Mouse (Mus musculus): ENCODE data around the gene Bcl2a1d.
A peak's percentile ranks its signal among the peaks of the same experiment; 100 is the strongest.
"Not testable (repeated sequence)": the region's sequence is repeated elsewhere in the genome, so short reads cannot be mapped to it uniquely, and the experiment has no call there.

Gene Bcl2a1d

DNA sequence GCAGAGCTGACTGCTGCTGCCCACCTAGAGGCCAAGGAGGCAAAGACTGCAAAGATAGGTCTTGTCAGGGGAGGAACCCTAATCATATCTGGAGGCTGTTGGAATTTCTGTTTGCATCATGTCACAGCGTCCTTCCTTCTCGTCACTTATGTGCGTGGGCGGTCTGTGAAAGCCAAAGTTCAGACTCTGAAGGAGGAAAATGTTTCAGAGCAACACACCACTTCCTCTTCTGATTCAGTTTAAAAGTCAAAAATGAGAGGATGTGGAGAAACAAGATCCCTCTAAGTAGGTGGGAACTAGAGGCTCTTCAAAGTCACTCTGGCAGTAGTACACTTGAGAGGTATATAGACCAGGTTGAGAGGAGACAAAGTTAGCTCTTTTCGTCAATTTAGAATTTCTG lies at the start of gene Bcl2a1d:
Gene Bcl2a1d (minus strand): TSS at position 187 of the 400 bp plus-strand sequence.
- peak; percentile 26 for DNase-seq (ENCODE audit: low spot score)

DNA sequence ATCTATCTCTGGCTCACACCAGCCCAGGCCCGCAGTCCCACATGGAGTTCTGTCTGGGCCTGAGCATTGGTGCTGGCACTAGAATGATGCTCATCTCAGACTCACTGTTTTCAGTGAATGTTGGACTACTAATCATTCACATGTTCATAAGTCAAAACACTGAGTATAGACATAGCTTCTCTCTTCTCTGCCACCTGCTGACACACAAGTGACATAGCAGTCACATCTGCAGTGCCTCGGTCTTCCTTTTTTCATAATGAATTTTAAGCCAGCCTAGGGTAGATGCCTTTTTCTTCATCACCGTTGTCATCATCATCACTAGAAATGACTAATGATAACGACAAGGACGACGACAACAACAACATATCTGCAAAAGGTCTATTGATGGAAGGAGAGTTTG lies 38.5 kb upstream of the Bcl2a1d start:
- DNase-seq (ENCODE audit: low spot score), result not testable (repeated sequence)

DNA sequence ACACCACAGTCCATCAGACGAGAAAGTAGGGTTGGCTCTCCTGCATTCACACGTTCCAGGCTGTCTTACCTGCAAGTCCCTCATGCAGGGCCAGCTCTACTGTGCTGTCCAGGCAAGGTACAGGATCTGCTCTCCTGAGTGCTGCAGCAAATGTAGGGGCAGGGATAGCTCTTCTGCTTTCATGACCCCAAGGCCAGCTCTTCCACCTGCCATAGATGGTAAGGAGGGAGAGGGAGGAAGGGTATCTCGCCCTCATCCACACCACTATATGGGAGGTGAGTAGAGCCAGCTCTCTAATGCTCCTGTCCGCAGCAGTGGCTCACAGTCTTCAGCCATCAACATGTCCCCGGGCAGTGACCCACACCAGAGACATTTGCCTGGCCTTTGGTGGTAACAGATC lies 37.8 kb upstream of the Bcl2a1d start:
- DNase-seq (ENCODE audit: low spot score), result not testable (repeated sequence)

- peak; percentile 37 for DNase-seq (ENCODE audit: low spot score)
Measured at GRCm38 (mm10) chr9:88746687-88747086, 15.0 kb upstream of the Bcl2a1d start.

GRCm38 (mm10) chr9:88746046-88746445 lies 14.3 kb upstream of the Bcl2a1d start:
- not testable (repeated sequence) for DNase-seq (ENCODE audit: low spot score)

GRCm38 (mm10) chr9:88735289-88735688 lies 3.6 kb upstream of the Bcl2a1d start:
- DNase-seq (ENCODE audit: low spot score), result not testable (repeated sequence)

DNA sequence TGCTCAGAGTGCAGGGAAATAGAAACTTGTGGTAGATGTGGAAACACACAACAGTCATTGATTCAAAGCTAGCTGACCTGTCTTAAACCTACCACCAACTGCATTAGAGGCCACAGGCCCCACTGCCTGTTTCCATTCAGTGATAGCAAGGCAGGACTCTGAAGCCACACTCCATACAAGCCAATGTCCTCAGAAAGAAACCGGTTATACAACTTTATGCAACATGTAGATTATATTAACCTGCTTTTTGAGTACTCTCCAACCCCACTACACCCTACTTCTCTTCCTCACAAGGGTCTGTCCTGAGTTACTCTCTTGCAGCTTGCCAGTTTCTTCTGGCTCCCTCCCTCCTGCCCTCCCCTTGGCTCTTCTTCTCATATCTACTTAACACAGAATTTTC lies 1.5 kb upstream of the Bcl2a1d start:
- not testable (repeated sequence) for DNase-seq (ENCODE audit: low spot score)

DNA sequence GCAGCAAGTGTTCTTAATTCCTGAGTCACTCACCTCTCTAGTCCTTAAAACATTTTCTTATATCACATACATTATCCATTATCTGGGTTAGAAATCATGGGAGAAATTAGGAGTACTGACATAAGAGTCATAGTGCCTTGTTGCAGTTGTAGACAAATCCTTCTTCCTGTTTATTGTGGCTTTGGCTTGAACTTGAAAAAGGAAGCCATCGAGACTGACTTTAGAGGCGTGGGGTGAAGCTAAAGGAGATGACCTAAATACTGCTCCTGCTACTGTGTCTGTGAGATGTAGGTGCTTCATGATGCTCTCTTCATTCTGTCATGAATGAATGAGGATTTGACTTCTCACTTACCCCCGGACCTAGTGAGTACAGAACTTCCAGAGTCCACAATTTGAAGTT lies 620 bp upstream of the Bcl2a1d start:
- not testable (repeated sequence) for DNase-seq (ENCODE audit: low spot score)

DNA sequence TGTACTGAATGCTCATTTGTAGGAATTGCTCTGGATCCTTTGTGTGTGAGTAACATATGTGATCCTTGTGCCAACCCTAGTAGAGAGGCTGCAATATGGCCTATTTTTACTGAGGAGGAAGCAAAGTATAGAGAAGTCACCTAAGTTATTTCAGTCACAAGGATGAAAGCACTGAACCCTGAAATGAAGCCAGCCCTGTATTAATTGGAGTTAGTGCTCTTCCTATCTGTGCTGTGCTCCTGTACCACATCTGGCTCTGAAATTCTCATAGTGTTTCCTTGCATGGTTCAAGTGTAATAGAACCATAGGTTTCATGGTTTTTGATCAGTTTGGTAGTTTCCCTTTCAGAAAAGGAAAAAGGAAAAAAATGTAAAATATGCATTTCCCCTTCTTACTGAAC lies 3.4 kb downstream of the Bcl2a1d start:
- not testable (repeated sequence) for DNase-seq (ENCODE audit: low spot score)

DNA sequence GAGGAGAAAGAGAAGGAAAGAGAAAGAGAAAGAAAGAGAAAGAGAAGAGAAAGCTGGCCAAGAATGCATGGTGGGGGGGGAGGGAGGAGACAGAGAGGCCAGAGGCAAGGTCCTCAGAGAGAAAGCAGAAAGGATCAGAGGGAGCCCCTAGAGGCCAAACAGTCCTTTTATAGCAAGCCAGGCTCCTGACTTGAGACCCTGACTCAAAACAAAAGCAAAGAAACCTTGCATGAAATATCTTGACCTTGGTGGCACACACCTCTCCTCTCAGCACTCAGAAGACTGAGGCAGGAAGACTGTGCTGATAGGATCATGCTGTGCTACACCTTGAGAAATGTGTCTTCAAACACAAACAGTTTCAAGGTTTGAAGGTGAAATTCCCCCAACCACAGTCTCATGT lies 10.1 kb downstream of the Bcl2a1d start:
- not testable (repeated sequence) for DNase-seq (ENCODE audit: low spot score)

DNA sequence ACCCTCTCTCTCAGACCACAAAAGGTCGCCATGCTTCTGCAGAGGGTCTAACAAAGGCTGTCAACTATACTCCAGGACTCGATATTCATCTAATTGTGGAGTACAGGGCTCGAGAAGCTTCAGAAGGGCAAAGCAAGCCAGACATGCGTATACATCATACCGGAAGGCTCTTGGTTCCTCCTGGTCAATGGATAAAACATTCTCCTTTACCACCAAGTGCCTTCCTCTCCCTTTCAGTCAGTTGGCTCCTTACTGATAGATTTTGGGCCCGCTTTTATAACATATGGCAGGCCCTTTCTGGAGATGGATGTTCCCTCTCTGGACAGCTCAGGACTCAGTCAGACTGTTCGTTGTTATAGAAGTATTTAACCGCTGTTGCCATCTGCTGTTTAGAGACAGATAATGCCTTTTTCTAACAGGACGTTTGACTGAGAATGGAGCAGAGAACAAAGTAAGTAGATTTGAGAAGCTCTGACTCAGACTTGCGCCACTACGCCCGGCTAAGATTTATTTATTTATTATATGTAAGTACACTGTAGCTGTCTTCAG lies 11.7 kb downstream of the Bcl2a1d start, which contains the start of gene Mthfsl:
Gene Mthfsl (minus strand): TSS at position 308 of the 549 bp plus-strand sequence.
- DNase-seq (ENCODE audit: low spot score), result not testable (repeated sequence)

DNA sequence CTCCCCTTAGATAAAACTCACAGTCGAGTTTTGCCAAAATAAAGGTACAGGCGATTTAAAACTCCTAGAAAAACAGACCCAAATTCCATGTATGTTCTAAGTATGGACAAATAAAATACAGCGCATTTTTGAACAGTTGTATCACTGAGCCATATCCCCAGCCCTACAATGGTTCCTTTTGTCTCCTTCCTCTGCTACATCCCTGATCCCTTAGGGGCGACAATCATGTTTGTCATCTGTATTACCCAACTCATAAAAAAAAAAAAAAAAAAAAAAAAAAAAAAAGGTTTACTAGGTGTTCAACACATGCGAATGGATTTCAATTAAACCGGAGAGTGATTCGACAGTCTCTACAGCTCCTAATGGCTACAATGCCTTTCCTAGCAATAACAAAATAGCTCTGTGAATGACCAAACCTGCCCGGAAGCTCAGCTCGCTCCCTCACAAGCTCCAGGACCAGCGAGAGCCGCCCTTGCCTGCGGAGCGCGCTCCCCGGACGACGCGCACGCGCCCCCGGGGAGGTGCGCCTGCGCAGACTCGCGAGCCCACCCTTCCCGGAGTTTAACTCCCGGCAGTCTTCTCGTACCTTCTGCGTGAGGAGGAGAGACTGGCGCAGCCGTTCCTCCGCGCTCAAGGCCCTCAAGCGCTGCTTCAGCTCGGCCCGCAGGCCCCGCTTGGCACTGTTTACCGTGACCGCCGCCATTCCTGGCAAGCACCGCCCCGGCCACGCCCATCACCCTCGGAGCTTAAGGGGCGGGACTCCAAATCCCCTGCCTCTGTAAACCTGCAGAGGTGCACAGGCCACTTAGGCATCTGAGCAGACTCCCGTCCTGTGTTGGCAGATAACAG lies 12.4 kb downstream of the Bcl2a1d start:
- DNase-seq (ENCODE audit: low spot score), result peak; percentile 71

- DNase-seq (ENCODE audit: low spot score), result not testable (repeated sequence)
Measured at GRCm38 (mm10) chr9:88718593-88718992, 13.1 kb downstream of the Bcl2a1d start.

DNA sequence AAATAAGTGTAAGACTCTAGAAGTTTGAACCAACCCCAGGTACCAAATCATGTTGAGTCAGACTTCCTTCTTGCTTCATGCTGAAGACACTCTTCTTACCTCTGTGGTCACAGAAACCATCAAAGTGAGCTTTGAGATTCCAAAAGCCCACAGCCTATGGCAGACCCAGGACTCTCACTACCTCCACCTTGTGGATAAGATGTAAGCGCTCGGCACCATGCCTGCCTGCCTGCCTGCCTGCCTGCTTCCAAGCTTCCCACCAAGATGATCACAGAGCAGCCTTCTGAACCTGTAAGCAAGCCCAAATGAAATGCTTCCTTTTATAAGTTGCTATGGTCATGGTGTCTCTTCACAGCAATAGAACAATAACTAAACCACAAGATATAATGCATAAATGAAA lies 13.6 kb downstream of the Bcl2a1d start:
- not testable (repeated sequence) for DNase-seq (ENCODE audit: low spot score)

- not testable (repeated sequence) for DNase-seq (ENCODE audit: low spot score)
Measured at GRCm38 (mm10) chr9:88714515-88714914, 17.2 kb downstream of the Bcl2a1d start.

DNA sequence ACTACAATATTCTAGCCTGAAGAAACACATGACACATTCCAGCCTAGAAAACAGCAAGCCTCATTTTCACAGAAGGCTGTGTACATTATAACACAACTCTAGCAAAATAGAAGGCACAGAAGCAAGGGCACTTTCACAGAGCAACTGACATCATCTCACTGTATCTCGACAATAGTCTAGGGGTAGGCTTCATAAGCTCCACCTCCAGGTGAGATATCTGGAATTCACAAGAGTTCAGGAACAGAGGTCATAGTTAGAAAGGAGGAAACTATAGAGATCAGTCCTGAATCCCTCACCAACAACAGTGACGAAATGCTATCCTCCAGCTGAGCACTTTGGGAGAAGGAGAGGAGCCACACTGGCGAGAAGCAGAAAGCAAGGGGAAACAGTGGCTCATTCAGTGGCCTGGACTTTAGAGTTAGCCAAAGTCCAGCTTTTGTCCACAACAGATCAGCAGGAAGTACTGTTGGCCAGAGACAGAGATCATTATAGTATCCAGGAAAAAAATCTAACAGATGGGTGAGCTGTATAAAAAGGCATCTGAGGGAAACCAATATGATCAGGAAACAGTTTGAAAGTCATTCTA lies 19.5 kb downstream of the Bcl2a1d start:
- DNase-seq (ENCODE audit: low spot score), result not testable (repeated sequence)

GRCm38 (mm10) chr9:88710910-88711438 lies 20.7 kb downstream of the Bcl2a1d start:
- not testable (repeated sequence) for DNase-seq (ENCODE audit: low spot score)

DNA sequence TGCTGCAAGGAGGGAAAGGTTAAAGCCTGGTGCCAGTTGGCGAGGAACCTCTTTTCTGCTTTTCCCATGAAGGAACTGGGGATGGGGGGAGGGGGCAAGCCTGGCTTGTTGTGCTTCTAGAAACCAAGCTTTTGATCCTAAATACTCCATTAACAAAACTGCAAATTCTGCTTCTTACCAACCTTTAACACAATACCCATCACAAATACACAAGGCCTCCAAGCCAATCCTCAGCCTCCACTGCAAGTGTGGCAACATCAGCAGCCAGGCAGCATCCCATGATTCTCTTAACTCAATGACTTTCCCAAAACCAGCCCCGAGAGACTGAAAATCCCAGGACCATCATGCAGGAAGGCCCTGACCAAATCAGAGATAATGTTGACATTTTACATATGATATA lies 21.3 kb downstream of the Bcl2a1d start:
- not testable (repeated sequence) for DNase-seq (ENCODE audit: low spot score)

DNA sequence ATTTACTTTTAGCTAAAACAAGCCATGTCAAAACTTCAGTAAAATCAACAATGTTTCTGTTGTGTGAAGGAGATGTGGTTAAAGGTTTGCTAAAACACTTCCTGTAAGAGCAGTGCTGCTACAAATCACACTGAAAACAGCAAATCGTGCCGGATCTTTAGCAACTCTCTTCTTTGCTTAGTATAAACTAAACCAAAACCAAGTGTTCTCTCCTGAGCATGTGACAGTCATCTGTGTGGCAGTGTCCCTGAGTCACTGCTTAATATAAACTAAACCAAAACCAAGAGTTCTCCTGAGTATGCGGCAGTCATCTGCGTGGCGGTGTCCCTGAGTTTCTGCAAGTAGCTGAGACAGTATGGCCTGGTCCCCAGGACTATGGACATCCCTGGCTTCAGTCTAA lies 21.9 kb downstream of the Bcl2a1d start:
- not testable (repeated sequence) for DNase-seq (ENCODE audit: low spot score)

DNA sequence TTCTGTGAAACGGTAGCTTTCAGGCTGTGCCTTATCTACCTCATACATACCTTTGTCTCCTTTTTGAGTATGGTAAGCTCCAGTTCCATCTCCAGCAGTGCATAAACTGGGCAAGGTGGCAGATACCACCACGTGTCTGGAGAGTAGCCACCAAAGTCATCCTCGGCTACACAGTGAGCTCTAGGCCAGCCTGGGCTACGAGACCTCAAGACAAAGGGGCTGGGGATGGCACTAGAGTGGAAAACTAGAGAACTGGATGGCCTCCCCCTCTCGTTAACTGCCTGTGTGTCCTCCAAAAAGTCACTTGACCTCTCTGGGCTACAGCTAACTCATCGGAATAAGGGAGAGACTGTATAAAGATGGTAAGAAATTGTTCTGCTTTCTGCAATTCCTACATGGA lies 22.4 kb downstream of the Bcl2a1d start:
- no peak for DNase-seq (ENCODE audit: low spot score)

DNA sequence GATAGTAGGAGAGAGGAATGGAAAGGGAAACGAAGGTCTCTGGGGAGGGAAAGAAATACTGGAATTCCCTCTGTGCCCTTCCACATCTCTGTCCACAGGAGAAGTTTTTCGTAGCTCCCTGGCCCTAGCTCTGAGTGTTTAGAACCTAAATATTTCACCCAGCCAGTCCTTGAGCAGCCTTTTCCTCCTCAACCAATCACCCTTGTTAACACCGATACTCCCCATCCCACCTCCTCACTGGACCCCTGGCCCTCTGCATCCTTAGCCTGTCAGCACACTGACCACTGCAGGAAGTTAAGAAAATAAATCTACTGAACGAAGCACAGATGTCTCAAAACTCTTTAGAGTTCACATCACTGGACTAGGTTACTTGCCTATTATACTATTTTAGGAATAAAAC lies 25.0 kb downstream of the Bcl2a1d start:
- DNase-seq (ENCODE audit: low spot score), result no peak

DNA sequence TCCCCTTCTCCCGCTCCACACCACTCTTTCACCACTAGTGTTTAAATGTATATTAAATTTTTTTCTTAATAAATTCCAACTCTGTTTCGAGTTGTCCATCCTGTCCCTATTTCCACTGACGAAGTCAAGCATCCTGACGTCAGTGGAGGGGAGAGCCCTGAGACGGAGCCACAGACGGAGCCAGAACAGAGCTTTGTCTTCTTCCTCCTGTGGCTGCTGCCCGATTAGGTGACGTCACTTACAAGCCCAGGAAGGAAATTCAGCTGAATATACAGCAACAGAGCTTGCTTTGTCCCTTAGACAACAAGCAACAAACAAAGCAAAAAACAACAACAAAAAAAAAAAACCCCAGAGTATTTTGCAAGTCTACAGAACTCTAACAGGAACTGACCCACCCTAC lies 26.6 kb downstream of the Bcl2a1d start:
- DNase-seq (ENCODE audit: low spot score), result not testable (repeated sequence)

- not testable (repeated sequence) for DNase-seq (ENCODE audit: low spot score)
Measured at GRCm38 (mm10) chr9:88698746-88699145, 33.0 kb downstream of the Bcl2a1d start.

Data from spleen, adult 12 weeks (tissue).